Mouse (Mus musculus) spleen, adult 2 months (tissue): Measurements from ENCODE around the gene Ikzf5.

Source experiments
- CTCF ChIP-seq: fragments of 200-500 bp; IDR thresholded peaks from 2 replicates; pipeline ENCODE4 v1.5.1; 2011; ENCODE audit warnings: mild to moderate bottlenecking, inconsistent platforms; ENCODE audit not compliant: insufficient read depth, insufficient read length, insufficient replicate concordance; ENCODE audit errors: extremely low read depth
- POLR2A ChIP-seq: fragments of 200-500 bp; IDR thresholded peaks from 2 replicates; pipeline ENCODE4 v1.6.1; 2011; ENCODE audit warnings: low read depth, low read length, inconsistent platforms

GRCm38 (mm10) chr7:131424912-131425311, 14.6 kb upstream of the Ikzf5 start:
- TF ChIP-seq CTCF = no peak
- no peak for TF ChIP-seq POLR2A
